Mouse (Mus musculus) embryonic facial prominence, embryonic 10.5 days (tissue): ENCODE data around the gene Strip2. TPM values are rescaled to one million over a fixed set of nuclear protein-coding genes. Genes with fewer than 3 reads are reported as not detected.

Experiments used
- DNase-seq: peaks from one replicate; pipeline ENCODE4 v3.0.0-alpha.2; 2017; ENCODE audit warnings: low spot score
- H3K27ac ChIP-seq: fragments of 300-500 bp; sonication (generic); replicated peaks from 2 replicates; pipeline ENCODE4 v1.5.1; 2016; ENCODE audit warnings: mild to moderate bottlenecking
- H3K27me3 ChIP-seq: fragments of 300-500 bp; sonication (generic); replicated peaks from 2 replicates; pipeline ENCODE4 v1.6.1; 2016; ENCODE audit warnings: low read depth, mild to moderate bottlenecking; ENCODE audit not compliant: poor library complexity, severe bottlenecking
- H3K36me3 ChIP-seq: fragments of 300-500 bp; sonication (generic); replicated peaks from 2 replicates; pipeline ENCODE4 v1.6.1; 2016; ENCODE audit warnings: mild to moderate bottlenecking, moderate library complexity
- H3K4me1 ChIP-seq: fragments of 300-500 bp; sonication (generic); 2 replicates; pipeline ENCODE4 v1.6.1; 2016
- H3K4me3 ChIP-seq: fragments of 300-500 bp; sonication (generic); 2 replicates; pipeline ENCODE4 v1.5.1; 2016; ENCODE audit warnings: mild to moderate bottlenecking, moderate library complexity
- H3K9me3 ChIP-seq: fragments of 300-500 bp; sonication (generic); 2 replicates; pipeline ENCODE4 v1.6.1; 2016; ENCODE audit warnings: mild to moderate bottlenecking
- WGBS: fragments of 180-500 bp; shearing (Covaris S2); methylation state at CpG from one replicate; pipeline ENCODE4 v1.1.7; 2016; 5-methylcytosine and 5-hydroxymethylcytosine counted together
- polyA plus RNA-seq: library from polyadenylated mRNA; unstranded; fragments of >200 nt; fragmentation: Nextera tagmentation; extraction: Ambion mirVana; gene quantifications from 2 replicates; pipeline ENCODE4 v1.2.1, GENCODE M21; 2016

The Strip2 gene
- polyA plus RNA-seq, 1 experiment from 2014 or later = 0.65 TPM

GRCm38 (mm10) chr6:29903343-29903914 lies 13.4 kb upstream of the Strip2 start:
- no peak overlapping the region for H3K4me3 ChIP-seq
- H3K9me3 ChIP-seq = no peaks in the 10 kb centered on the region
- no peak overlapping the region for H3K27ac ChIP-seq
- H3K27me3 ChIP-seq = no peaks in the 10 kb centered on the region
- WGBS = 92% methylated on average over 3 of the region's 3 CpGs
- no peak for DNase-seq
- peaks cover 33% of the 10 kb centered on the region for H3K36me3 ChIP-seq
- no peaks in the 10 kb centered on the region for H3K4me1 ChIP-seq

- WGBS = 85% methylated on average over 3 of the region's 3 CpGs
- Histone ChIP-seq H3K27ac (no peak overlapping the region), H3K4me3 (no peak overlapping the region), H3K36me3 (peaks cover 39% of the 10 kb centered on the region), H3K4me1 (no peaks in the 10 kb centered on the region), H3K27me3 (no peaks in the 10 kb centered on the region), H3K9me3 (no peaks in the 10 kb centered on the region)
- DNase-seq = no peak
Measured at GRCm38 (mm10) chr6:29904281-29904680, 12.5 kb upstream of the Strip2 start.

GRCm38 (mm10) chr6:29910631-29911030 lies 6.2 kb upstream of the Strip2 start:
- Histone ChIP-seq H3K4me3 (no peak overlapping the region), H3K4me1 (no peaks in the 10 kb centered on the region), H3K27me3 (peaks cover 14% of the 10 kb centered on the region), H3K36me3 (peaks cover 26% of the 10 kb centered on the region), H3K27ac (no peak overlapping the region), H3K9me3 (no peaks in the 10 kb centered on the region)
- DNase-seq = no peak
- WGBS = 94% methylated on average over 3 of the region's 3 CpGs

- no peak overlapping the region for H3K4me3 ChIP-seq
- H3K27me3 ChIP-seq = peaks cover 40% of the 10 kb centered on the region
- peaks cover 11% of the 10 kb centered on the region for H3K36me3 ChIP-seq
- H3K4me1 ChIP-seq = peaks cover 18% of the 10 kb centered on the region
- 29% methylated on average over 1 of the region's 1 CpGs for WGBS
- H3K27ac ChIP-seq = no peak overlapping the region
- DNase-seq = no peak
- H3K9me3 ChIP-seq = no peaks in the 10 kb centered on the region
Measured at GRCm38 (mm10) chr6:29913673-29914072, 3.1 kb upstream of the Strip2 start.

GRCm38 (mm10) chr6:29914136-29914535 lies 2.7 kb upstream of the Strip2 start:
- no peak overlapping the region for H3K4me3 ChIP-seq
- no peak for DNase-seq
- H3K27me3 ChIP-seq = peaks cover 45% of the 10 kb centered on the region
- H3K9me3 ChIP-seq = no peaks in the 10 kb centered on the region
- peaks cover 18% of the 10 kb centered on the region for H3K4me1 ChIP-seq
- no peak overlapping the region for H3K27ac ChIP-seq
- H3K36me3 ChIP-seq = peaks cover 7% of the 10 kb centered on the region

GRCm38 (mm10) chr6:29915836-29916235 lies 976 bp upstream of the Strip2 start:
- 37% methylated on average over 9 of the region's 9 CpGs for WGBS
- Histone ChIP-seq H3K27me3 (peaks cover 60% of the 10 kb centered on the region), H3K27ac (no peak overlapping the region), H3K9me3 (no peaks in the 10 kb centered on the region), H3K4me3 (peak overlapping the region; percentile 80; the same call in 1 of the 2 replicates), H3K4me1 (peaks cover 18% of the 10 kb centered on the region), H3K36me3 (no peaks in the 10 kb centered on the region)
- DNase-seq = no peak

GRCm38 (mm10) chr6:29917383-29917720 lies 540 bp downstream of the Strip2 start:
- Histone ChIP-seq H3K4me3 (peak overlapping the region; percentile 80), H3K36me3 (no peaks in the 10 kb centered on the region), H3K27me3 (peaks cover 60% of the 10 kb centered on the region), H3K9me3 (no peaks in the 10 kb centered on the region), H3K27ac (peak overlapping the region; percentile 51), H3K4me1 (peaks cover 18% of the 10 kb centered on the region)
- WGBS = under 1% methylated on average over 21 of the region's 21 CpGs
- no peak for DNase-seq

GRCm38 (mm10) chr6:29917947-29918346 lies 1.1 kb downstream of the Strip2 start:
- Histone ChIP-seq H3K9me3 (no peaks in the 10 kb centered on the region), H3K27me3 (peaks cover 60% of the 10 kb centered on the region), H3K4me3 (peak overlapping the region; percentile 80), H3K4me1 (peaks cover 18% of the 10 kb centered on the region), H3K36me3 (no peaks in the 10 kb centered on the region), H3K27ac (no peak overlapping the region)
- WGBS = 31% methylated on average over 4 of the region's 4 CpGs
- DNase-seq = peak; percentile 14

- H3K4me3 ChIP-seq = no peak overlapping the region
- H3K27me3 ChIP-seq = peaks cover 22% of the 10 kb centered on the region
- H3K27ac ChIP-seq = no peak overlapping the region
- no peaks in the 10 kb centered on the region for H3K9me3 ChIP-seq
- H3K4me1 ChIP-seq = no peaks in the 10 kb centered on the region
- no peak for DNase-seq
- H3K36me3 ChIP-seq = no peaks in the 10 kb centered on the region
- 84% methylated on average over 4 of the region's 4 CpGs for WGBS
Measured at GRCm38 (mm10) chr6:29923501-29923900, 6.7 kb downstream of the Strip2 start.

- Histone ChIP-seq H3K36me3 (no peaks in the 10 kb centered on the region), H3K4me1 (0 out of 2 replicates have a peak, but pooled peaks cover under 1% of the 10 kb centered on the region), H3K9me3 (no peaks in the 10 kb centered on the region), H3K27ac (no peak overlapping the region), H3K4me3 (no peak overlapping the region), H3K27me3 (no peaks in the 10 kb centered on the region)
- DNase-seq = no peak
- WGBS = 72% methylated on average over 6 of the region's 6 CpGs
Measured at GRCm38 (mm10) chr6:29925594-29926219, 8.9 kb downstream of the Strip2 start.

- Histone ChIP-seq H3K4me3 (no peak overlapping the region), H3K36me3 (no peaks in the 10 kb centered on the region), H3K27me3 (no peaks in the 10 kb centered on the region), H3K9me3 (no peaks in the 10 kb centered on the region), H3K4me1 (0 out of 2 replicates have a peak, but pooled peaks cover 4% of the 10 kb centered on the region), H3K27ac (no peak overlapping the region)
- DNase-seq = no peak
Measured at GRCm38 (mm10) chr6:29930087-29930486, 13.3 kb downstream of the Strip2 start.

- Histone ChIP-seq H3K9me3 (no peaks in the 10 kb centered on the region), H3K4me3 (no peak overlapping the region), H3K36me3 (no peaks in the 10 kb centered on the region), H3K27ac (no peak overlapping the region), H3K27me3 (no peaks in the 10 kb centered on the region), H3K4me1 (0 out of 2 replicates have a peak, but pooled peaks cover 4% of the 10 kb centered on the region)
- 77% methylated on average over 6 of the region's 6 CpGs for WGBS
- DNase-seq = no peak
Measured at GRCm38 (mm10) chr6:29930665-29931064, 13.9 kb downstream of the Strip2 start.

- WGBS = 93% methylated on average over 4 of the region's 4 CpGs
- H3K9me3 ChIP-seq = no peaks in the 10 kb centered on the region
- no peak overlapping the region for H3K27ac ChIP-seq
- H3K36me3 ChIP-seq = no peaks in the 10 kb centered on the region
- H3K27me3 ChIP-seq = no peaks in the 10 kb centered on the region
- H3K4me3 ChIP-seq = no peak overlapping the region
- H3K4me1 ChIP-seq = 0 out of 2 replicates have a peak, but pooled peaks cover 4% of the 10 kb centered on the region
- DNase-seq = no peak
Measured at GRCm38 (mm10) chr6:29931181-29931580, 14.4 kb downstream of the Strip2 start.
